Mouse (Mus musculus) left cerebral cortex, adult 11 months (tissue): ENCODE results near the gene Mettl7a3.

Experiments
- DNase-seq: peaks from one replicate; pipeline ENCODE4 v3.0.0; 2022; ENCODE audit warnings: low spot score

The Mettl7a3 gene

GRCm38 (mm10) chr15:100387544-100388223 is 53.0 kb downstream of the Mettl7a3 start:
- no peak for DNase-seq

- no peak for DNase-seq
These were observed 53.6 kb downstream of the Mettl7a3 start for GRCm38 (mm10) chr15:100388224-100388835.

GRCm38 (mm10) chr15:100388886-100389285 is 54.2 kb downstream of the Mettl7a3 start:
- no peak for DNase-seq
